Mouse (Mus musculus) G1E-ER4 (cell line): ENCODE data around the gene Rnf167. TPM values are rescaled to one million over a fixed set of nuclear protein-coding genes. Genes with fewer than 3 reads are reported as not detected.

Experiments
- GATA1 ChIP-seq: IDR thresholded peaks from one replicate; pipeline ENCODE4 v1.8.0; 2012; ENCODE audit warnings: low read length, inconsistent platforms
- polyA plus RNA-seq: library from polyadenylated mRNA; stranded (reverse); fragments of >175 nt; gene quantifications from 2 replicates; pipeline ENCODE4 v1.2.3, GENCODE M21; 2012

Rnf167 gene
- polyA plus RNA-seq, 1 experiment, result 82.3 TPM

DNA sequence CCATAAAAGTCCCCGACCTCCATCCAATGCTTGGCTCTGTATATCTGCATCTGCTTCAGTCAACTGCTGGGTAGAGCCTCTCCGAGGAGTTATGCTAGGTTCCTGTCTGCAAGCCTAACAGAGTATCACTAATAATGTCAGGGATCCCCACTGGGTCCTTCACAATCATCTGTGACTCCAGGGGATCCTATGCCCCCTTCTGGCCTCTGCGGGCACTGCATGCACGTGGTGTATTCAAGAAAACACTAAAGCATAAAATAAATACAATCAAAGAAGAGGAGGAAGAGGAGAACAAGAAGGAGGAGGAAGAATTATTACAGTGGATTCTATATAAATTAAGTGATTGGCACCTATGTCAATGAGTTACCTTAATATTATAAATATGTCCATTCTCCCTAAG, 21.6 kb upstream of the Rnf167 start:
- no peak for TF ChIP-seq GATA1

DNA sequence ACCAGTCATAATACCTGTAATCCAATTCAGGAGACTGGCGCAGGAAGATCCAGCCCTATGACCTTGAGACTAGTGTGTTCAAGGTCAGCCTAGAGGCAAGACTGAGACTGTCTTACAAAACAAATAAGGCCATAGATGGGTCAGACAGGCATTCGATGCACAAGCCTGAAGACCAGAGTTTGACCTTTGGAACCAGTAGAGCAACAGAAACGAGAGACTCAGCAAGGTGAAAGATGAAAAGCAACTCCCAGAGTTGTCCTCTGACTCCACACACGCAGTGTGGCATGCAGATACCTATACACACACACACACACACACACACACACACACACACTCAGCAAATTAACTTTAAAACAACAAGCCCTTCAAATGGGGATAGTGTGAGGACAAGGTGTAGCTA, 20.2 kb upstream of the Rnf167 start:
- no peak for TF ChIP-seq GATA1

DNA sequence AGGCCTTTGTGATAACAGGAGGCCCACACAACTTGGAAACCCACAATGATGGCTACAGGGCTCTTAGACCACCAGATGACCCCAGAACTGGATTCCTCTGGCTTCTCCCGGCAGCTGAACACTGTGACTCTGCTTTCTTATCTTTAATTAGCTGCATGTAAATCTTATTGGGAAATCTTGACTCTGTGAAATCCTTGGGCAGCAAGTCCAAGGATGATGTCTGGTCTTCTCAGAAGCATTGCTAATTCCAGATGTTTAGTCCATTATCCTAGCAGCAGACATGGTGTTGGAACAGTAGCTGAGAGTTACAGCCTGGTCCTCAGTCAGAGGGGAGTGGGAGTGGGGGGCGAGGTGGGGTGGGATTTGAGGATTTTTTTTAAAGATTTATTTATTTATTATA, 18.6 kb upstream of the Rnf167 start:
- no peak for TF ChIP-seq GATA1

DNA sequence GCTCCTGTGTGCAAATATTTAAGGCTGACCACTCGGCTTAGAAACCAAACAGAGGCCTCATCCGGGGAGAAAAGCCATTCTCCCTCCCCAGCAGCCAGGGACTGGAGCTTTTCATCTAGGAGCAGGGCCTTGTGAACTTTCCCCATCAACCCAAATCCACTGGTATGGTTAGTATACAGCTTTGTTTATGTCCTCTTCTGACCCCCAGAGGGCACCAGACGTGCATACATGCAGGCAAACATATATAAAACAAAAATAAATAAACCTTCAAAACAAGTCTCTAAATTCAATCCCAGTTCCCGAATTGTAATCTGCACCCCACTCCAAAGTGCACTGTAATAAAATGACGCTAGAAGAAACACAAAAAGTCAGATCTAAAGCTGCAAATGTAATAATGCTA, 17.5 kb upstream of the Rnf167 start:
- TF ChIP-seq GATA1, result no peak

GRCm38 (mm10) chr11:70630129-70630528, 16.9 kb upstream of the Rnf167 start:
- no peak for TF ChIP-seq GATA1

GRCm38 (mm10) chr11:70635601-70636000, 11.4 kb upstream of the Rnf167 start:
- TF ChIP-seq GATA1, result no peak

- TF ChIP-seq GATA1, result no peak
Observed at GRCm38 (mm10) chr11:70637764-70638163, 9.3 kb upstream of the Rnf167 start.

DNA sequence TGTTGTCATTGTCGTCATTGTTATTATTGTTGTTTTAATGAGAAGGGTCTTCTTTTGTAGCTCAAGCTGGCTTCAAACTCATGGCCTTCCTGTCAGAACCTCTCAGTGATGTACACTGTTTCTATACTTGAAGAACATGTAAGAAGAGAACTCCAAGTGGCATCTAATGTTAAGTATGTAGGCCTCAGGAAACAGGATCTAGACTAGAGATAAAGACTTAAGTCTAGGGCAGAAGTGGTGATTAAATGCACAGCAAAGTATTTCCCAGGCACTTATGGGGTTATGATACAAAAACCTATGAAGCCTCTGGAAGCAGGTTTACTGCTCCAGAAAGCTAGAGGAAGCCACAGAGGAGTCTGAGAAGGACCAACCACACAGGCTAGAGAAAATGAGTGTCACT, 8.7 kb upstream of the Rnf167 start:
- no peak for TF ChIP-seq GATA1

- peak; percentile 99 for TF ChIP-seq GATA1
Observed at GRCm38 (mm10) chr11:70638714-70639278, 8.2 kb upstream of the Rnf167 start, which contains the start of gene Gp1ba. Gene Gp1ba, plus strand, starts transcription at chr11:70639122.

- no peak for TF ChIP-seq GATA1
Observed at GRCm38 (mm10) chr11:70639976-70640375, 7.1 kb upstream of the Rnf167 start.

GRCm38 (mm10) chr11:70641241-70641640, 5.8 kb upstream of the Rnf167 start:
- TF ChIP-seq GATA1, result no peak

GRCm38 (mm10) chr11:70643051-70643450, 4.0 kb upstream of the Rnf167 start:
- no peak for TF ChIP-seq GATA1

DNA sequence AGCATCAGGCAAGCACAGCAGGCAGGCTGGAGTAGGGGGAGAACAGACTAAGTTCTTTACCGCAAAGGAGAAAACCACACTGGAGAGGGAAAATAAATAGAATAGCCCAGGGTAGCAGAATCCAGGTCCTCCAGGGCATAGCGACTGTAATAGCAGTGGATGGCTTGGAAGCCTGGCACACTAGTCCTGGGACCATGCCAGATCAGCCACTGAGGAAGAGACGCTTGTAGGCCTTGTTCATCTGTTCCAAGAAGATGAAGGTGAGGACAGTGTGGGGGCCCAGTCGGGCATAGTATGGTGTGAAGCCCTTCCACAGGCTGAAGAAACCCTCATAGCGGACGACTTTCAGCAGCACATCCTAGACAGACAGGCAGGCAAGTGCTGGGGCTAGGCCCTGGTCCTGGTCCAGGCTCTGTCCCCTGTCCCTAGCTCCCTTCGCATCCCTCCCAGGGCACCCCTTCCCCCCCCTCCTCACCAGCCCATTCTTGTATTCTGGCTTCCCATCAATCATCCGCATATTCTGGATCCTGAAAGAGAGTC, 2.4 kb upstream of the Rnf167 start:
- TF ChIP-seq GATA1, result no peak

GRCm38 (mm10) chr11:70645461-70646258, 1.4 kb upstream of the Rnf167 start:
- TF ChIP-seq GATA1, result no peak

- TF ChIP-seq GATA1, result no peak
Observed at GRCm38 (mm10) chr11:70646259-70646555, 828 bp upstream of the Rnf167 start.

DNA sequence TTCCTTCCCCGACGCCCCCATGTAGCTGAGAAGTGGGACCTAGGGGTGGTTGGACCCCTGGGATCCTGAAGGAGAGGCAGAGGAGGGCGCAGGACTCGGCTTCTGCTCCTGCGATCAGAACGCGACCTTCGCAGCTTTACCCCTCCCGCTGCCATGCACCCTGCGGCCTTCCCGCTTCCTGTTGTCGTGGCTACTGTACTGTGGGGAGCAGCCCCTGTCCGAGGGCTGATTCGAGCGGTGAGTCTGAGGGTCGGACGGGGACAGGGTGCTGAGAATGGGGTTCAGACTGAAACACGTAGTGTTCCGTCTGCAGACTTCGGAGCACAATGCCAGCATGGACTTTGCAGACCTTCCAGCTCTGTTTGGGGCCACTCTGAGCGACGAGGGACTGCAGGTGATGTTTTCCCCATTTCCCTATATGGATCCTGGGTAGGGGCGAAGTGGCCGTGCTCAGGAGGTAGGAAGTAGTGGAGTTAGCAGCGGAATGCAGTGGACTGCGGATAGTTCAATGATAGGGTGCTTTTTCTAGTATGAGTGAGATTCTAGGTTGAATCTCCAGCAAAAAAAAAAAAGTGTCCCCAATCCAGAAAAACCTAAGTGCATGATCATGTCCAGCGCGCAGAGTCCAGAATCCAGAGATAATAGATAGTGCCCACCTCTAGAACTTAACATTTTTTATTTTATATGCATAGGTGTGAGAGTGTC, 833 bp downstream of the Rnf167 start:
- no peak for TF ChIP-seq GATA1
